Mouse (Mus musculus) brain, embryonic 18.5 days (tissue): ENCODE data around the gene Mapk8ip3.
"Not testable (repeated sequence)": the region's sequence is repeated elsewhere in the genome, so short reads cannot be mapped to it uniquely, and the experiment has no call there.

Experiments
- DNase-seq: peaks from one replicate; pipeline ENCODE4 v3.0.0-alpha.2; 2012; ENCODE audit warnings: low read depth, low spot score

Gene Mapk8ip3

DNA sequence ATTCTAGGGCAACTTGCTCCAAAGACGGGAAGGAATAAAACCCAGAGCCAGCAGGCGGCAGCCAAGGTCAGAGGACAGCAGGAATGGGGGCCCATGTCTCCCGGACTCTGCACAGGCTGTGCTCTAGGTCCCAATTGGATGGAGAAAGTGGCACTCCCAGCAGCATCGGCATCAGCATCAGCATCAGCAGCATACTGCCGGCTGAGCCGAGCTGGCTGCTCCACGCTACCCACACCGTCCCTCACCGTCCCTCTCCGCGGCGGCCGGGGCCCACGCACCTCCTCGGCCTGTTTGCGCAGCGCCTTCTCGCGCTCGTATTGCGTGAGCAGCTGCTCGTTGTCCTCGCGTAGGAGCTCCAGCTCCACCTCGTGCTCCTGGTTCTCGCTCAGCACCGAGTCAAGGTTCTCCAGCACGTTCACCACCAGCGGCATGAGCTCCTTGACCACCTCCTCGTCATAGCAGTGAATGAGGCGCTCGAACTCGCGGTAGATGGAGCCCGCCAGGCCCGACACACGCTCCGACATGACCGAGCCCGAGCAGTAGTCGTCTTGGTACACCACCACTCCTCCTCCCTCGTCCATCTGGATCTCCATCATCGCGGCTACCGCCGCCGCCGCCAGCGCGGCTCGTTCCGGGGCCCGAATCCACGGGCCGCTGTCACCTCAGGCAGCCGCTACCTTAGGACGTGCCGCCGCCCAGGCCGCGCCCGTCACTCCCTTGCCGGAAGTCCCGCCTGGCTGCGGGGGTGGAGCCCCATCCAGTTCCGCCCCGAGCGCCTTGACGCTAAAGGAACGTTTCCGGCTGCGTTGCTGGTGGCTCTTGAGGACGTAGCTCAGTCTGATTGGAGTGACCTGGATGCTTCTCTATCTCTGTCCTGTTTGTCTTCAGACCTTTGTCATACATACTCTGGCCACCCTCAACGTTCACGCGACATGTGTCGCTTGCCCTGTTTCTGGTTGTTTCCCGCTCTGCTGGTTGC lies at the start of gene Mapk8ip3:
Gene Mapk8ip3 (minus strand): TSS at position 719 of the 979 bp plus-strand sequence.
- DNase-seq, result peak; percentile 84

DNA sequence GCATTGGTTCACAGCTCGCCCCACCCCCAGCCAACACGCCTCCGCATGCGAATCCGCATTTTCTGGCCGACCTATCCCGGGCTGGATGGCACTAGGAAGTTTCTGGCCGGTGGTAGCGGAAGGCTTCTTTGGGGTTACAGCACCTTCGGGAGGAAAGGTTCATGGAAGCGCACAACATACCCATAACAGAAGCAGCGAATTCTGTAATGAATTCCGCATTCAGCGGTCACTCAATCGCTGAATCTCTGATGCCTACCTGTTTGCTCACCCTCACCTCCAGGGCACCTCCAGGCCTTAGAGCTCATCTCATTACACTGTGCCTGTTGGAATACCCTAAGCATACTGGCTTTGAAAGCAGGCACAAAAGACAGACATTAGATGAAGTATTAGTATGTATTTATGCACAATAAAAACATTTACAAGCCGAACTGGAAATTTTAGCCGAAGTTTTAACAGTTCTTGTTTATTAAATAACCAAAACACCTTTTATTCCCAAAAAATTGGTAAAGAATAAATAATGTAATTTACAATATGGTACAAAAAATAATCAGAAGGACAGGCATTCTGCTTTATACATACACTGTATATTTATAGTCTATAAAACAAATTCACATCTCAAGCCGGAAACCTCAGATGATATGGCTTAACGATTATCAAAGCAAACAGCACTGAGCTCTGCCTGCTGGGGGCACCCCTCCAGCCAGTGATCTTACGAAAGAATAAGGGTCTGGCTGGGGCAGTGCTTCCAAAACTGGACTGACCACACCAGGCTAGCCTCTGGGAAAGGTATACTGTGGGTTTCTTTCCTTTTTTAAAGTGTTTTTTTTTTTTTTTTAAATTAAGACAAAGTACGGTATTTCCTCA lies 24.3 kb upstream of the Mapk8ip3 start:
- no peak for DNase-seq

- DNase-seq, result peak; percentile 95
Observed at GRCm38 (mm10) chr17:24960135-24960851, 23.5 kb upstream of the Mapk8ip3 start, which contains the start of gene Jpt2. TSS of gene Jpt2 (minus strand) at chr17:24960689.

DNA sequence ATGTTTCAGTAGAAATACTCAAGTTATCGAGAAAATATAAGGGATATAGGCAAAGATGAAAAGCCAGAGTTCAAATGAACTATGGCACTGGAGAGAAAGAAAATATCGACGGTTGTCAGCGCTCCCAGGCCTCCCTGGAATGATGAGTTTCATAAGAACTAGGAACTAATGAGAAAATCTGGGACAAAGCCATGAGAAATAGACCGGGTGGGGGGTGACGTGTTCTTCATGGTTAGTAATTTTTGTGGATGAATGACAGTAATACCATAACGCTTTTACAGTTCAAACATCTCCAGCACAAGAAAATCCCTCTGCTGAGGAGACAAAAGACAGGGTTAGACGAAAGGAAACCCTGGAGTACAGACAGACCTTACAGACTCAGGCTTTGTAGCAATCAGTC lies 22.6 kb upstream of the Mapk8ip3 start:
- no peak for DNase-seq

DNA sequence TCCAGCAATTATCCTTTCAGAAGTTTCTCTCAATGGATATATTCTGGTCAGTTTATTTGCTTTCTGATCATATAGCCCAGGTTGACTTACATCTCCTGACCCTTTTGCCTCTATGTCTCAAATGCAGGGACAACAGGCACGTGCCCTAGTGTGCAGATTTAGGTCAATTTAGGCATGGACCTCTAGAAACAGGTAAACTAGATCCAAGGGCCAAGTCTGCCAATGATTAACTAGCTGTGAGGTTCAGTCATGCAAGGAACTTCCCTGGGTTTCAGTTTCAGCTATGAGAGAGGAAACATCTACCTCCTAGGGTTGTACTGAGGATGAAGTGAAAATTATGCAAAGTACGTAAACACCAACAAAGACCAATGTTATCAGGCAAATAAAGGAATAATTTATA lies 16.5 kb upstream of the Mapk8ip3 start:
- no peak for DNase-seq

- no peak for DNase-seq
Observed at GRCm38 (mm10) chr17:24950671-24951070, 13.9 kb upstream of the Mapk8ip3 start.

- no peak for DNase-seq
Observed at GRCm38 (mm10) chr17:24948204-24948603, 11.4 kb upstream of the Mapk8ip3 start.

DNA sequence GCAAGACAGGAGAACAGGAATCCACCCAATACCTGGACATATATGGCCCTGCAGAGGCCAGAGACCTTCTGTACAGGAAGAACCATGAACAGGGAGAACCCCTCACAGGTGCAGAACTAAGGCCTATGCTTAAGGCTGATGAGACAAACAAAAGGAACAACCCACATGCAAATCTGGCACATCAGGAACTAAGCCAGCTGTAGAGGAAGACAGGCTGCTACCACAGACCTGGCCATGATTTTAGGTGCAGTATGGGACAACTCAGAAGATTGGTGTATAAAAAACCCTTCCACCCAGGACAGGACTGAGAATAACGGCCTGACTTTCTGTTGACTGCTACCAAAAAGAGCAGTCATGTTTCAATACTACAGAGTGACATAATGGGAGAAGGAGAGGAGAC lies 6.8 kb upstream of the Mapk8ip3 start:
- DNase-seq, result not testable (repeated sequence)

DNA sequence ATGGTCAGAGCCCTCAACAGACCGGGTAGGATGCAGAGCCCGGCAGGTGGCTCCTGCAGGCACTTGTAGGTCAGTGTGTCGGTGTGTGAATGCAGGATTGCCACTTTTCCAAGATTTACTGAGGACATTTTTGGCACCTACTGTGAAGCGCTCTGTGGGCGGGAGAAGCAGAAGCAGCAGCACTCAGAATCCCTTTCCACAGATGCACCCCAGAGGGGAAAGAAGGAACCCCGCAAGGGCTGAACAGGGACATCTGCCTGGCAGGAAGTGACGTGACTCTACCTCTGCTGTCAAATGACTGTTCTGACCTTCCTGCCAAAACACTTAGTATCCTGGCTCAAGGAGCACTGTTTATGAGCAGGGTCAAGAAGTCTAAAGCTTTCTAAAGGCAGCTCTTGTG lies 6.3 kb upstream of the Mapk8ip3 start:
- DNase-seq, result no peak

DNA sequence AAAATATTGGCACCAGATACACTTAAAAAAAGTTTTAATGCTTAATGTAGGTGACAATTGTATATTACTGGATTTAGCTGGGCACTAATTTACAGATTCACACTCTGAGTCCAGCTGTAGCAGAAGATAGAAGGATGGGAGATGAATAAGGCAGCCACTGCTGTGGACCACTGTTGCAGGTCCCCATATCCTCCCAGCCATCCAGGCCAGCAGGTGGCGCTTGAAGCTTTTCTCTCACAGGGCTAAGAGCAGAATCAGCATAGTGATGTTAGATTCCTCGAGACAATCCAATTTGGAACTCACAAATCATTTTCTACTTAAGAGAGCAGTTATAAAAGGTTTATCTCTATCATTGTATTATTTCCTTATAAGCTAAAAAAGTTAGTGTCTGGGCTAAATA lies 5.7 kb upstream of the Mapk8ip3 start:
- not testable (repeated sequence) for DNase-seq

GRCm38 (mm10) chr17:24937266-24937665 lies 489 bp upstream of the Mapk8ip3 start:
- no peak for DNase-seq

DNA sequence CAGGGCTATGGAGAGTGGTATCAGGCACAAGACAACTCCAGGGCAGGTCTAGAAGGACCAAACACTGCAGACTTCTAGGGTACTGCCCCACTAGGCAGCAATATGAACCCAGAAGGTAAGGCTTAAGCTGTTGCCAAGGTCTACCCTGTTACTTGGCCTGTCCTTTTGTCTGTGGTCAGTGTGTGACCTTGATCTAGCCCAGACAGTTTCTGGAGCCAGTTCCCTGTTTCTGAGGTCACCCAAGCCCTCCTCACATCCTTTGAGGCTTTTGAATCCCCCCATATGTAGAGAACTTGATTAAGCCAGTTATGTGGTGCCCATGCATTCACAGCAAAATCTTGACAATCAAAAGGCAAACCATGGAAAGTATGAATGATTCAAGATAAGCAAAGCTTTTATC lies 1.1 kb downstream of the Mapk8ip3 start:
- DNase-seq, result no peak

DNA sequence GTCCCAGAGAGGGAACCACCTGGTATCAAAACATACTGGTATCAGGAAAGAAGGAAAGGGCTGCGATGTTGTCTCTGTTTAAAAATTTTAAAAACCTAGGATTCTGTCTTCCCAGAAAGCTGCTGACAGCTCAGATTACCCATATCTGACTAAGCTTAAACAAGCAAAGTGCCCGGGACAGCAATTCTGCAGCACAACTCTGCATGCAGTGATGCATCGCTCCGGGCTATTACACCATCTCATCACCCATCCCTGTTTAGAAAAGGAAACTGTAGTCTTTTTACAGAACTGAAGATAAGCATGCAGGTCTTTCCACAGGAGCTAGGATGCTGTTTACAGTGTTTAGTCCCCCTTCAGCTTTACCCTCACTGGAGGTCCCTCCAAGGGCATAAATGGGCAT lies 1.9 kb downstream of the Mapk8ip3 start:
- no peak for DNase-seq

GRCm38 (mm10) chr17:24933163-24933562 lies 3.6 kb downstream of the Mapk8ip3 start:
- DNase-seq, result no peak

DNA sequence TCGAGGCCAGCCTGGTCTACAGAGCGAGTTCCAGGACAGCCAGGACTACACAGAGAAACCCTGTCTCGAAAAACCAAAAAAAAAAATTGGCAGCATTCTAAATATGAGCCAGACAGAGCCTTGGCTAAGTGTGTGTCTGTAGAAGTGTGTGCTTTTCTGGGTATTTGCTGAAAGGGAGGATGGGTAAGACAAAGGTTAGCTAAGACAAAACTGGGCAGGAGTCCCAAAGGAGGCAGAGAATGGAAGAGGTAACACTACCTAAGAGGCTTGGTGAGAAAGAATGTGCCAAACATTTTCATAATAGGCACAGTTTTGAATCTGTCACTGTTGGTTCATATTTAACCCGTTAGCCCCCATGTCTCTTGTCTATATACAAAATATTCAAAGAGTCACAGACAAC lies 4.3 kb downstream of the Mapk8ip3 start:
- no peak for DNase-seq

- no peak for DNase-seq
Observed at GRCm38 (mm10) chr17:24929506-24929905, 7.3 kb downstream of the Mapk8ip3 start.

- no peak for DNase-seq
Observed at GRCm38 (mm10) chr17:24923246-24923645, 13.5 kb downstream of the Mapk8ip3 start.

GRCm38 (mm10) chr17:24913984-24914383 lies 22.8 kb downstream of the Mapk8ip3 start:
- DNase-seq, result no peak

GRCm38 (mm10) chr17:24907591-24907990 lies 29.2 kb downstream of the Mapk8ip3 start:
- no peak for DNase-seq

DNA sequence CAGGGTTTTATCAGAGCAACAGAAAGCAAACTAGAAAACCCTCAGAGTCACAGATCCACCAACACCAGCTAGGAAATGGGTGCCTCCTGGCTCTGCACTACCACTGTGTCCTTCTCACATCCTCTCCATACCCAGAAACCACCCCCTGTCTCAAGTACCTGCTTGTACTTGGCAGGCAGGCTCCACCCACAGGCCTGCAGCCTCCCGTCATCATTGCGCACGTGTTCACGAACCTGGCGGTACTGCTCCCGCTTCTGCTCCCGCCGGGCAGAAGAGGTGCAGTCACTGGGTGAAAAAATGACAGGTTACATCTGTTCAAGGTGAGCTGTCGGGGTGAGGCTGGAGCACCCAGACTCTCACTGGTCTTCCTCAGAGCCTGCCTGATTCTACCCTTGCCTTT lies 33.0 kb downstream of the Mapk8ip3 start:
- DNase-seq, result no peak

- DNase-seq, result no peak
Observed at GRCm38 (mm10) chr17:24902671-24903474, 33.9 kb downstream of the Mapk8ip3 start.
